Mouse (Mus musculus) brain, embryonic 18.5 days (tissue): ENCODE data around the gene Olfr1131.
"Not testable (repeated sequence)": the region's sequence is repeated elsewhere in the genome, so short reads cannot be mapped to it uniquely, and the experiment has no call there.

Experiments
- DNase-seq: peaks from one replicate; pipeline ENCODE4 v3.0.0-alpha.2; 2012; ENCODE audit warnings: low read depth, low spot score

The Olfr1131 gene

DNA sequence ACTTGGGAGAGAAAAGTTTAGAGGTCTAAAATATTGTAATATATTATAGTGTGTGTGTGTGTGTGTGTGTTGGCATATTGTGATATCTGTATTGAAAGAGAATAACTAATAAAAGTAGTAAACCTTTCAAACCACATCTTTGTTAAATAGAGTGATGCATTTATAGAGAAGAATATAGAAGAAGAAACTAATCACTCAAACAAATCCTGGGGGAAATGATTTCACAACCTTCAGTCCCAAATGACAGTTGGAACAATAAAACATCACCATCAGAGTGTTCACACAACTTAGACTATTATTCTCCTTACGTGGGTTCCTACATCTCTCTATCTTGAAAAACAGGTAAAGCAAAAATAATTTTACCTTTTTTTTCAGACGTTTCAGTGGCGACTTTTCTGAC is at the start of gene Olfr1131:
Gene Olfr1131, plus strand, starts transcription at position 301 of the 400 bp plus-strand sequence.
- DNase-seq, result no peak

DNA sequence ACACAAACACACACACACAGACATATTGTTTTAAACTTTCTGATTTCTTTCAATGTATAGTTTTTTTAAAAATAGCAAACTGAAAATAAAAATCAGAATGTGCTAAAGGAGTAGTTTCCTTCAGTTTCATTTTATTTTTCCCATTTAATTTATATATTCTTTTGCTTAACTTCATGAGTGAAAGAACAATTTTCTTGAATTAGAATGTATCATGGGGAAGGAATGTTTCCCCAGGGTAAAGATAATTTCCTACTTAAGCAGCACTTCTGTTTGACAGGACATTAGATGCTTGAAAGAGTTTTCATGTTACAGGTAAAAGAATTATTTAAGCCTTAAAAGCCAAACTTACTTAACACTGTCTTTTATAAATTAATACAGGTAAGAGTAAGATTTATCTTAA is 21.0 kb upstream of the Olfr1131 start, which contains the start of gene Olfr1130:
Gene Olfr1130, plus strand, starts transcription at position 301 of the 400 bp plus-strand sequence.
- not testable (repeated sequence) for DNase-seq

DNA sequence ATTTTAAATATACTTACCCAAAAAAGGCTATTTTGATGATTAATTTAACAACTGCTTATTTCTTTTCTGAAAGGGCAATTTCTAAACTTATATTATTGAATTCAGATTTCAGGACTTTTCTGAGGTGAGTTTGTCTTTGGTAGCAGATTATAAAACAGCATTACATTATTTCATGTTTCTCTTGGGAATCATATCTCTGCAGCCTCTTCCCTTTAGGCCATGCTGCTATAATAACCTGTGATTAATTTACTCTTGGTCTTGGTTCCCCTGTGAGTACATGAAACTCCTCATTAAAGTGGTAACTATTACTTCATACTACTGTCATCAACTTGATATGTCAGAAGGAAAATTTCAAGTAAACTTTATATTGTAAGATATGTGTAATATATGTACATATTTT is 10.5 kb downstream of the Olfr1131 start, which contains the start of gene Olfr1132:
Gene Olfr1132, minus strand, starts transcription at position 101 of the 400 bp plus-strand sequence.
- DNase-seq, result no peak

DNA sequence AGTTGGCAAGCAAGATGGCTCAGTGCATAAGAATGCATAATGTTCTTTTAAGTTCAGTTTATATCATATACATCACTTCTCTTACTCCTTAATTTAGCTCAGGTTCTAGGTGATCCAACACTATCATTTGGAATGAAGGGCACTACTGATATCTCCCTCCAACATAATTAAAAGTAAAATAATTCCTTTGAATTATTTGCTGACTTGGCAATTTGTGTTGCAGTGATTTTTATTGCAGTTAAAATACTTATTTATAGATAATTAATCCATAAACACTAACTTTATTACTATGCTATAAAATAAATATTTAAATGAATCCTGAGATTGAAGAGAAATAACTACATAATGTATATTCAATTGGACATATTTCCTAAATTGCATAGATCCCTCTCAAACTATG is 15.5 kb downstream of the Olfr1131 start:
- no peak for DNase-seq

DNA sequence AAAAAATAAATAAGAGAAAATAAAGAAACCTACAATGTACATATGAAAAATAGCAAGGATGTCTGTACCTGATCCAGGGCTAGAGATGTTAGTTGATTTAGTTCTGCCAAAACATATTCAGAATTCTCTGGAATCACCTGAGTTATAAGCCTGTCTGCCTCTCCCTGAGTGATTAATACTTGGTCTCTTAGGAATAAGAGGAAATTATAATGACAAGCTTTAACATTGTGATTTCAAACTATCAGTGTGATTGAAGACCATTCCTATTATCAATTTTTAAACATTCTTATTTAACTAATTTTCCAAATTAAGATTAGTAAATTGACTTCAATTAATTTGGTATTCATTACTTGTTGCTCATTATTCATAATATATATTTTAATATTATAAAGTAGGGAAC is 20.4 kb downstream of the Olfr1131 start, which contains the start of gene Olfr1133:
Gene Olfr1133, minus strand, starts transcription at position 101 of the 400 bp plus-strand sequence.
- no peak for DNase-seq

DNA sequence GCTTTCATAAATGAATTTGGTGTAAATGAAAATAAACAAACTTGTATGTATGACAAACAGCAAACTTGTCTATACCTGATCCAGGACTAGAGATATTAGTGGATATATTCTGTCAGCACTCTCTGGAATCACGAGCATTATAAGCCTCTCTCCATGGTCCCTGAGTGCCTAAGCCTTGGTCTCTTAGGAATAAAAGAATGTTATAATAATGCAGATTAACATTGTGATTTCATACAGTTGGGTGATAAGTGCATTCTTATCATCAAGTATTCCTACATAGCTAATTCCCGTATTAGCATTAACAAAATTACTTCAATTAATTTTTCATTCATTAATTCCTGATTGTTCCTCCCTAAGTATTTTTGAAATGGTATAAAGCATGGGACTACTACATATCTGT is 31.5 kb downstream of the Olfr1131 start, which contains the start of gene Olfr1134:
Gene Olfr1134, minus strand, starts transcription at position 101 of the 400 bp plus-strand sequence.
- no peak for DNase-seq

DNA sequence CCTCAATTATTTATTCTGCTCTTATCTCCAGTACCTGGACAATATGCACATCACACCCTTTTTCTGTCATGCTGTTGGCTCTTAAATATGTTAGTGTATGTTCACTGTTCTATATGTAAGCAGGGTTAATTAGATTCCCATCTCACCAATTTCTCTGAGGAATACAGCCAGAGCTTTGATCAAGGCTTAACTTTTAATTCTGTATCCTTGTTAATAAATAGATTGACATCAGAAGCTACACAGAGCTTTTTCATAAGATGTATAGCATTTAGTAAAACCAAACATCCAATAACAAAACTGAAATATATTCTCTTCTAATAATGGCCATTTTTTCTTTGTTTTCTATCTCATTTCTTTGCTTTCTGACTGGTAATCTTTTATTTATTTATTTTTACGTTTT is 46.7 kb downstream of the Olfr1131 start, which contains the start of gene Olfr1135:
Gene Olfr1135, minus strand, starts transcription at position 101 of the 400 bp plus-strand sequence.
- no peak for DNase-seq
